Mouse (Mus musculus) megakaryocyte progenitor cell, adult 5-6 weeks (primary cell): ENCODE results near the gene Exoc3l. TPM values are rescaled to one million over a fixed set of nuclear protein-coding genes. Genes with fewer than 3 reads are reported as not detected.
A peak's percentile ranks its signal among the peaks of the same experiment; 100 is the strongest.

Source experiments
- ATAC-seq: replicated peaks from 2 replicates; pipeline ENCODE4 v1.8.0; 2016; ENCODE audit warnings: mild to moderate bottlenecking, moderate TSS enrichment, inconsistent platforms; ENCODE audit not compliant: poor library complexity
- total RNA-seq, 2 experiments: library from RNA; stranded (forward) in 1 of 2; stranded (reverse) in 1 of 2; fragments of 157-497, 149-512 nt in 1 of 2; fragments of 200-1000 nt in 1 of 2; gene quantifications; 2 replicates each; pipeline versions ENCODE4 v1.2.3 to v1.2.4; 2015 to 2017

The Exoc3l gene
- 0.52 and 0.61 TPM in 2 replicates for total RNA-seq (2015)
- 0.20 and 1.6 TPM in 2 replicates for total RNA-seq (2017)

DNA sequence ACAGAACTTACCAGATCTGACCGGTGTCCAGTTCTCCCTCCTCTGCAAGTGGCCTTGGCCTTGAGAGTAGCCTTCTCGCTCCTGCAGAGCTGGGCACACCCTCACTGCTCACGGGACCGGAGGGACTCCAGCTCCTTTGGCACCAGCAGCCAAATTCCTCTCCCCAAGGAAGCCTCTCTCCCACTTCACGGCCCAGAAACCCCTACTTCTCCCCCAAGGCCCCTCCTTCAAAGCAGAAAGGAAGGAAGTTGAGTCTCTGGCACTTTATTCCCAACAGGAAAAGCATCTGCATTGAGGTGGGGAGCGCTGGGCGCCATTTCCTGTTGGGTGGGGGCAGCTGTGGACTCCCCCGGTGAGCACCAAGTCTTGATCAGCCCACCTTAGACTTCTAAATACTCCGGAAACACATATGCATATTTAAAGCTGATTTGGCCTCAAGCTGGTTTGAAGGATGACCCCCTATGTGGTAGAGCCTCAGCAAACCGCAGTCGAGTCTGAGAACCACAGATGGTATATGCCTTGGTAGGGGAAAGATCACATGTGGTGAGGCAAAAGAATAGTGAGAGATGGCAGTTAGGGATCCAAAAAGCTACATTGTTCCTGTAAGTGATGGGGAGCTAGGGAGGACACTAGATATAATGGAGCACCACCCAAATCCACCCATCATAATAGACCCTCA lies at the start of gene Exoc3l:
TSS of gene Exoc3l (minus strand) at position 207 of the 679 bp plus-strand sequence.
- no peak for ATAC-seq

DNA sequence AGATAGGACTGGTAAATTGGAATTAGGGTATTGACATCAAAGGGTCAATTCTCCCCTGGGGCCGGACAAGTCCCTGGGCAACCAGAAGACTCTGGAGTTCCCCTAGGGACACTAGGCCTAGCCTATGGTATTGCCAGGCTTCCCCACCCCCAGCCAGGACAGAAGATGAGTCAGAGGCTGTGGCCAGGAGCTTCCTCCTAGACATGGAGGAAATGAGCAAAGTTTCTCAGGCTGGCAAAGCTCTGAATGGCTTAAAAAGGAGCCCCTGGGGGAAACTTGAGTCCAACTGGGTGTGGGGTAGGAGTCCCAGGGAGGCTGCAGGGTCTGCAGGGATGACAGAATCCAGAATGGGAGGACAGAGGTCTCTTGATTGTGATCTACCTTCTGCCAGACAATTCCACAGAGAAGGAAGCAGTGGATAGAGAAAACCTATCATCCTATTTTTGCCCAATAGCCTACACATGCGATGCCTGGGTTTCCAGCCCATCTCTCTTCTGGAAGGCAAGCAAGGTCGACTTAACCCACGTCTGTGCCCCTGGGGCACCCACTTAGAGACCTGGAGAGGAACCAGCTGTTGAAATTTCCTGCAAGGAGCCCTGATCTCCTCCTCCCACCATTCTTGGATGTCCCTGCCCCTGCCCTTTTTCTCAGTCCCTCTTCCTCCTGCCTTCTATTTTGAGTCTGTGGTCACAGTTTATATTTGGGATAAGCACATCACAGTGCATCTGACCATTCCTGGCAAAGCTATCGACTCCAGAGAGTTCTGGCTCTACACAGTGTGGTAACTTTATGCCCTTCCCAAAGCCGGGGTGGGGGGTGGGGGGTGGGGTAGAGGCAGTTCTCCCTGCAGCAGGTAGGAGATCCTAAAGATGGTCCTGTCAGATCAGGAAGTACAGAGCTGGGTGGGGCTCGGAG lies 49.4 kb upstream of the Exoc3l start:
- peak; percentile 45 for ATAC-seq

- no peak for ATAC-seq
Observed at GRCm38 (mm10) chr8:105343791-105344574, 48.1 kb upstream of the Exoc3l start.

DNA sequence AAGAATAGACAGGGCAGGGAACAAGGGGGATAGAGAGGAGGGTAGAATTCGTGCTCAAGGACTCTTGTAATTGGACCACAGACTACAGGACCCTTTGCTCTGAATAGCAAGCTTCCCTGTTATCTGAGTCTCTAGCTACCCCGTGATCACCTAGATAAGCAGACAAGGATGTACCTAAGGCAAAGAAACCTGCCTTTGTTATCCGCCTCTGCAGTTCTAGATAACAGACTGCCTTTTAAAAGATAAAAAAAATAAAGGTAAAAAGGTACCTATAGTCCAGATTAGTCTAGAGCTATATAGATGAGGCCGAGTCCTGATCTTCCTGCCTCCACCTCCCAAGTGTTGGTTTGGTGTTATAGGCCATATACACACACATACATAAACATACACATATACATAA lies 46.9 kb upstream of the Exoc3l start:
- no peak for ATAC-seq

GRCm38 (mm10) chr8:105341399-105341798 lies 45.5 kb upstream of the Exoc3l start:
- ATAC-seq = no peak

GRCm38 (mm10) chr8:105339886-105340635 lies 44.2 kb upstream of the Exoc3l start:
- peak; percentile 72 for ATAC-seq

DNA sequence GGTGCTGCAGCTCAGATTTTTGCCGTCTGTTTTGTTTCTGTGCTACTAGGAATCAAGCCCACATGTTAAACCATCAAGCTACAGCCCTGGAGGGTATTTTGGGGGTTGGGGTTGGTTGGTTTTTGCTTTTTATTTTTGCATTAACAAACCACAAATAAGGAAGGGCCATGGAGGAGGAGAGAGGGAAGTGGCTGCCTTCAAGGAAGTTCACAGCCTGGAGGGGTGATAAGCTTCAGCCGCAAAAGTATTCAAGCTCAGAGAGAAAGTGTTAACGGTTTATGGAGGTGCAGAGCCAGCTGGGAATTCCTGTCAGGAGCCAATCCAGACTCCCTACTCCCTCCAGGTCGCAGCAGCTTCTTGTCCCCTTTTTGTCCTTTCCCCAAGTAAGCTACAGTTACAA lies 43.1 kb upstream of the Exoc3l start:
- ATAC-seq = peak; percentile 58; the same call in 1 of the 2 replicates

DNA sequence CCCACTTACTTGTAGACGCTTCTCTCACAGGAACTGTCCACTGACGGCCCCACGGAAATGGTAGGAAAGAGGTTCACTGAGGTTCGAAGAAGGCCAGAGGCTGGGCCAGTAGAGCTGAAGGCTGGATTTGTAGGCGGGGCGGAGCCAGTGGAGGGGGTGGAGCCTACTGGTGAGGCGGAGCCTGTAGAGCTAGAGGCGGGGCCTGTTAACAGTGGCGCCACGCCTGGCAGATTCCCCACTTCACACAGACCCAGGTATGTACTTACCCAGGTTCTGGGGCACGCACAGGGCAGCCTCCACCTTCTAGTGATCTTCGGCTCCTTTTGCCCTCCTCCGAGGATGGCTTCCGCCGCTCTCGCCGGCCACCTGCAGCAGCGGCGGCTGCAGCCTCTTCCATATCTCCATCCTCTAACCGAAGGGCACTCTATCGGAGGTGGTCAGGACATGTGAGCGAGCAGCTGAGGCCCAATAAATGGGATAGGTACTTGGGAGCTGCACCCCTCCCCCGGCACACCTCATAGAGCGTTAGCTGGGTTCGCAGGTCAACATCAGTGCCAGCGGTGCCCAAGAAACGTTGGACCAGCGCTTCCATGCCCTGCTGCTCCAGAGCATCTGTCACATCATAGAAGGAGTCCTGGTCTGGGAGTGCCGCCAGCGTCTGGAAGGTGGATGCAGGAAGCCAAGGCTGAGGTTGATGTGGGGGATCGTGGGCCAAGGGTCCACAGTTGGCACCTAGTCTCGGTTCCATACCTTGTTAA lies 40.7 kb upstream of the Exoc3l start:
- peak; percentile 32; the same call in 1 of the 2 replicates for ATAC-seq

DNA sequence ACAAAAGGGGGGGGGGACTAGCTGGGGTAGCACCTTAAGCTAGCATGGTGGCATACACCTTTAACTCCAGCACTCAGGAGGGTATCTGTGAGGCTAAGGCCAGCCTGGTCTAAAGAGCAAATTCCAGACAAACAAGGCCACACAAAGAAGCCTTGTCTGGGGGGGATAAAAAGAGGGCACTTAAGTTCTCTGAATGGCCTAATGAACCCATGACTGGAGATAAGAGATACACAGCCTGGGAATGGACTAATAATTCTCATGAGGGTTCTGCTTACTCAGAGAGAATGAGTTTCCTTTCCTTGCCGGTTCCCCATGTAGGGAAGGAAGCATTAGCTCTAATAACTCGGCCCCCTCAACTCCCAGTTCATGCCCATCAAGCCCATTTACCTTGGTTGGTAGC lies 36.6 kb upstream of the Exoc3l start:
- no peak for ATAC-seq

DNA sequence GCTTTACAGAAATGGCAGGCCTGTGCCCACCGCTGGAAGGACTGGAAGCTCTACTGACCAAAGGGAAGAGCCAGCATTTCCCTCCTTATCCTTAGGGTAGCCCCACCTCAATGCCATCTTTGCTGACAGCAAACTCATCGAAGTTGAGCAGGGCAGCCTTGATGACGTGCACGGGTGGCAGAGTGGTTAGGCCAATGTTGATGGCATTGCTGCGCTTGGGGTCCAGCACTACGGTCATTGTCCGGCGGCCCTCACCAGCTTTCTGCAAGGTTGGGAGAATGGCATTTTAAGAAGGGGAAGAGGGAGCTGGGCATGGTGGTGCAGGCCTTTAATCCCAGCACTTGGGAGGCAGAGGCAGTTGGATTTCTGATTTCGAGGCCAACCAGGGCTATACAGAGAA lies 36.0 kb upstream of the Exoc3l start:
- no peak for ATAC-seq

DNA sequence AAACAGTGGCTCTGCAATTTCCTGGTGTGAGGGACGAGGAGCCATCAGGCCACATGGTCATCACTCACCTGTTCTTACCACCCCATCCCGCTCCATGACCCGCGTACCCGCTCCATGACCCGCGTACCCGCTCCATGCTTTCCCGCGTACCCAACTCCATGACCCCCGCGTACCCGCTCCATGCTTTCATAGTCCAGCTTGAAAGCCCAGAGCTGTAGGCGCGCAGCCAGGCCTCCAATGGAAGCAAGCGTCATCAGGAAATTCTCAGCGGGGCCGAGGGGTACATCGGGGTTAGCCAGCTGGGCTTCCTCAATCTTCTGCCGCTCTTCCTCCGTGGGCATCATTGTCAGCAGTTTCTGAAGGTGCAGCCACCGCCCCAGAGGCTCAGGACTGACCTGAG lies 35.6 kb upstream of the Exoc3l start:
- no peak for ATAC-seq

GRCm38 (mm10) chr8:105330325-105330724 lies 34.4 kb upstream of the Exoc3l start:
- no peak for ATAC-seq

GRCm38 (mm10) chr8:105326968-105327367 lies 31.1 kb upstream of the Exoc3l start:
- no peak for ATAC-seq

DNA sequence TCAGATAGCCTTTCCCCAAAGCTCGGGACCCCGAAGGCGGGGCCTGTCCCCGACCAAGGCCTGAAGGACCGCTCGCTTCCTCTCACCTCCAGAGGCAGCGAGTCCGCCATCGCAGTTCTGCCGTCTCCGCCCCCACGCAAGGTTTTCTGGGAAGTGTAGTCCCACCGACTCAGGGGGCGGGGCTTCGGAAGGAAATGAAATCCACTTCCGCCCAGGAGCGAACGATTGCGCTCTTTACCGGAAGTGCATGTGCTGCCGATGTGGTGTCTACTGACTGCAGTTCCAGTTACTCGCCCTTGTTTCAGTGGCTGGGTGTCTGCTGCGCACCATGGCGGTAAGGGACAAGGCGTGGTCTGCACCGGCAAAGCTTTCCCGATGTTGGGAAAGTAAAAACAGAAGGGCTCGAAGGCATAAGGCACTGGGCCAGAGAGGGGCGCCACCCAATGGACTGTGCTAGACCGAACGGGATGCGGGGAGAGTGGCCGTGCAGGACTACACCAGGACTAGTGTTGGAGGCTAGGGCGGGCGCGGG lies 30.3 kb upstream of the Exoc3l start, which contains the start of the genes Lrrc29 and Tmem208:
TSS of gene Lrrc29 (minus strand) at position 138 of the 532 bp plus-strand sequence.
TSS of gene Tmem208 (plus strand) at position 214 of the 532 bp plus-strand sequence.
- peak; percentile 89 for ATAC-seq

- no peak; the same call in 1 of the 2 replicates for ATAC-seq
Observed at GRCm38 (mm10) chr8:105325641-105326093, 29.8 kb upstream of the Exoc3l start.

GRCm38 (mm10) chr8:105323183-105323582 lies 27.3 kb upstream of the Exoc3l start:
- ATAC-seq = peak; percentile 45

DNA sequence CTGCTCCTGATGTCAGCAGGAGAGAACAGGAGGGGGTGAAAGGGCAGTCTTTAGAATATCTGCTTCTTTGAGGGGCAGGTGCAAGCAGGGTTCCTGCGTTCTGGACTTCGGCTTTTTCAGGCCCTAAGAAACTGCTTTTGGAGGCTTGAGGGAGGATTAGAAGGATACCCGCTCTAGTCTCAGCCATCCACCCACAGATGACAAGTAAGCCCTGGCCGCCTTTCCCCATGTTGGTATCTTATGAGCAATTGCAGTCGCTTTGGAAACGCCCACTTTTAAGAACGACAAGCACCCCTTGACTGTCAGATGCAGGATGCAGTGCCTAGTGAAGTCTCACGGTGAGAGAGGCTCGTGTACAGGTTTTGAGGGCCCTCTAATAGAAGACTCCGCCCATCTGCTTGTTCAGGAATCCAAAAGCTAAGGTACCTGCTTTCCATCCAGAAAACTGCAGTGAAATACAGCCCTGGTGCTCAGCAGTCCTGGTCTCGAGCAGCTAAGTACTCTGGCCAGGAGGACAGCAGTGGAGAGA lies 22.8 kb upstream of the Exoc3l start:
- no peak for ATAC-seq

DNA sequence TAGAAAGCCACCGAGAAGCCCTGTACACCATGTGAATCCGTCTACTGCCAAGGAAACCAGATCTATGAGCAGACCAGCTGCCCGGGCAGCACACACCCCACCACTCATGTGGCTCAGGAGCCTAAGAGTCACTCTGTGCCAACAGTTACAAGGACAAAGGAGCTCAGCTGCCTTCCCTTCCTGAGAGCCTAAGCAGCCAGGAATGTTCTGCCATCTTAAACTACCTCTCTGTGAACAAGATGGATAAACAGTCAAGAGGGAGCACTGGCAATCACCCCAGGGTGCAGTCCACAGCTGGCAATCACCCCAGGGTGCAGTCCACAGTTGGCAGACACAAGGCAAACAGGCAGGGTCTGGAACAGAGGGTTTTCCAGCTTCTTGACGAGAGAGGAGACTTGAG lies 22.0 kb upstream of the Exoc3l start:
- no peak for ATAC-seq
